Mouse (Mus musculus): Measurements from ENCODE around the gene Pcyt1a.
A peak's percentile ranks its signal among the peaks of the same experiment; 100 is the strongest.

Pcyt1a gene

DNA sequence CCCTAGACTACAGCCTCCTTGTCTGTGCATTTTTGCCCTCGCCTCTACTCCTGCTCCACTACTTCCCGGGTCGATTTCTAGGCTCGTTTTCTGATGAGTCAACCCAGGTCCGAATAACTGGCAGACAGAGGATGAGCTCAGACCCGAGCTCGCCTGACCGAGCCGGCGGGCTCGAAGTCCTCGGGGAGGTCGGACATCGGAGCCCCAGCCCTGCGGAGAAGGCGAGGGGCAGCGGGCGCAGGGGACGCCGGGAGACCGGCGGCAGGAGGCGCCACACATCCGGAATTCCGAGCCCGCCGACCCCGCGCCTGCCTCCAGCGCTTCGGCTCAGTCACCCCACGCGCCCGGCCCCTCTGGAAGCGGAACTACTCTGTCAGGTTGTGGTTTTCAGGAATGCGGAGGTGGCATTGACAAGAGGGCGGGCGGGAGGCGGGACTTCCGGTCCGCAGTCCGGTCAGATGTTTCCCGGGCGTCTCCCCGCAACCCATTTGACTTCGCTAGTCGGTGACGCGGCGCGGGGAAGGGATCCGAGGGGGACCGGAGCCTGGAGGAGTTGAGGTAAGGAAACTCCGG is at the start of gene Pcyt1a:
Gene Pcyt1a, plus strand, starts transcription at position 448 of the 573 bp plus-strand sequence.
- peak; percentile 86 to 87 for DNase-seq (ENCODE audit: low spot score in 2 of 2)

DNA sequence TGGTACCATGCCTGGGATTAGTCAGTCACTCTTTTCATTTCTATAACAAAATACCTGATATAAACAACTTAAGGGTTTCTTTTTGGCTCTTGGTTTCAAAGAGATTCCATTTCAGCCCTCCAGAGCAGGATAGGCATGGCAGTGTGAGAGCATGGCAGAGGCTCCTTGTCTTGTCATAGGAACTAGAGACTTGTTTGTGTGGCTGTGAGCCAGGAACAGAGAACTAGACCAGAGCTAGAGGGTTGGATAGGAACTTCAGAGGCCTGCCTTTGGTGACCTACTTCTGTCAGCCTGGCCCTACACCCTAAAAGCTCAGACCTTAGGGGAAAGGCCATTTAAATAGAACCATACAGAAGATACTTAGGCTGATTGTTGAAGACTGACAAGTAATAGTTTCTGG is 47.8 kb upstream of the Pcyt1a start:
- DNase-seq (ENCODE audit: low spot score in 2 of 2), result no peak

DNA sequence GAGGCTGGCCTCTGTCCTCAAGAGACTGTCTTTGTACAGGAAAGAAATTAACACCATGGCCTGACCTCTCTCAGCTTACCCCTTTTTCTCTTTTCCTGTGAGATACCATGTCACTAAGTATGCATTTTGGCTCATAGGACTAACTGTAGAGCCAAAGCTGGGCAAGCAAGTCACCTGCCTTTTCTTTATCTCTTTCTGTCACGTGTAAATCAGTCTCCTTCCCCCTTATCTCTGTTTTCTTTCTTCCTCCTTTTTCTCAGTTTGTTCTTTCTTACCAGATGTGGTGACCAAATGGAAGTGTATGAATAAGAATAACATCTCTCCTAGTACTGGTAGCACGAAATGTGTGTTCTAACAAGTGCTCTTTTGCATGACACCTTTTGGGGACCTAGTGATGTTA is 45.8 kb upstream of the Pcyt1a start:
- DNase-seq (ENCODE audit: low spot score in 2 of 2), result no peak

DNA sequence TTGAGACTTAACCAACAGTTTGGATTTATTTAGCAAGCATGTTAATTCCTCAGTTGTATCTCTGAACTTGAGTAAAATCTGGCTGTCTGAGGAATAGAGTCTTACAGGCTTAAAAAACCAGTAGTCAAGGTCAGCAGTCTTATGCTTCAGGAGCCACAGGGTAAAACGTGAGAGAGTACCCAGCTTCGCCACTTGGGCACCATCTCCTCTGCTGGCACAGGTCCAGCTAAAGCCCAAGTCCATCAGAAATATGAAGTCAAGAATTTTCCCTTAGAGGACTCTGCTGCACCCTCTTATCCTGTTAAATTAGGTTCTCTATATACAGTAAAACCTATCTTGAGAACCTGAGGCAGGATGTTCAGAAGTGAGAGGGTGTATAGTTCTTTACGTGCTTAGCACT is 43.9 kb upstream of the Pcyt1a start:
- no peak for DNase-seq (ENCODE audit: low spot score in 2 of 2)

DNA sequence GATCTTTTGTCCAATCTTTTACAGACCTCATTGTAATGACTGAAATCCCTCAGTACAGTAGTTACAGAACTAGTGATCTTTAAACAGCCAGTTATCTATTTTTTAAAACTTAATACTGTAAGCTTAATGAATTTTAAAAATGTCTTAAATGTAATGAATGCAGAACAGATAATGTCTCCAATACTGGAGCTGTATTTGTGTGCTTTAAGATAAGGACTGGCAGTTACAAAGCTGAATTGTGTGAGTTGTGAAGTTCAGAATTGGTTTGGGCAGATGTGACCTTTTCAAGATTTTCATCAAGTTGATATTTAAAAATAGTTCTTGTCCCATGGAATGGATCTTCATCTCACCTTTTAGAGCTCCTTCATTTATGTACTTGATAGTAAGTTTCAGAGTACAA is 41.7 kb upstream of the Pcyt1a start:
- no peak for DNase-seq (ENCODE audit: low spot score in 2 of 2)

DNA sequence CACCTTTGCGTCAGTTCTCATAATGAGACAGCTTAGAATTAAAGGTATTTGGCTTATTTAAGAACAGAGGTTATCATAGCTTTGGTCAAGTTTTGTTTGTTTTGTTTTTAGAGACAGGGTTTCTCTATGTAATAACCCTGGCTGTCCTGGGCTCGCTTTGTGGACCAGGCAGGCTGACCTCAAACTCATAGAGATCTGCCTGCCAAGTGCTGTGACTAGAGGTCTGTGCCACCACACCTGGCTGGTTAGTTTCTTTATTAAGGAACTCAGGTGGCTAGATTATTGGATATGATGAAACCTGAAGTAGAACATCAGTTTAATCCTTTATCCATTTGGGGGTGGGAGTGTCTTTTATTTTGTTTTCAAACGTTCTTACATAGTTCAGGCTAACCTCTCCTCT is 40.9 kb upstream of the Pcyt1a start:
- no peak for DNase-seq (ENCODE audit: low spot score in 2 of 2)

DNA sequence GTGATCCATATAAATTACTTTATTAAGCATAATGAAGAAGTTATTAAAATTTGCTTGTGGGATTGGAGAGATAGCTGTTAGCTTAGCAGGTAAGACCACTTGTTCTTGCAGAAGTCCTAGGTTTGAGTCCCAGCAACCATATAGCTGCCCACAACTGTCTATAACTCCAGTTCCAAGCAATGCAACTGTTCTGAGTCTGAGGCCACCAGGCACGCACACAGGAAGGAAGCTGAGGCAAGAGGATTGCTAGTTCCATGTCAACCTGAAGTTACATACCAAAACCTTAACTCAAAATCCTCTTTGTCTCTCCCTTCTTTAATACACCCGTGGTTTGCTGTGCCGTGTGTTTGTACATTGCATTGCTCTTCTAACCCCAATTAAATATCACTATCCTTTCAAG is 39.8 kb upstream of the Pcyt1a start:
- no peak for DNase-seq (ENCODE audit: low spot score in 2 of 2)

DNA sequence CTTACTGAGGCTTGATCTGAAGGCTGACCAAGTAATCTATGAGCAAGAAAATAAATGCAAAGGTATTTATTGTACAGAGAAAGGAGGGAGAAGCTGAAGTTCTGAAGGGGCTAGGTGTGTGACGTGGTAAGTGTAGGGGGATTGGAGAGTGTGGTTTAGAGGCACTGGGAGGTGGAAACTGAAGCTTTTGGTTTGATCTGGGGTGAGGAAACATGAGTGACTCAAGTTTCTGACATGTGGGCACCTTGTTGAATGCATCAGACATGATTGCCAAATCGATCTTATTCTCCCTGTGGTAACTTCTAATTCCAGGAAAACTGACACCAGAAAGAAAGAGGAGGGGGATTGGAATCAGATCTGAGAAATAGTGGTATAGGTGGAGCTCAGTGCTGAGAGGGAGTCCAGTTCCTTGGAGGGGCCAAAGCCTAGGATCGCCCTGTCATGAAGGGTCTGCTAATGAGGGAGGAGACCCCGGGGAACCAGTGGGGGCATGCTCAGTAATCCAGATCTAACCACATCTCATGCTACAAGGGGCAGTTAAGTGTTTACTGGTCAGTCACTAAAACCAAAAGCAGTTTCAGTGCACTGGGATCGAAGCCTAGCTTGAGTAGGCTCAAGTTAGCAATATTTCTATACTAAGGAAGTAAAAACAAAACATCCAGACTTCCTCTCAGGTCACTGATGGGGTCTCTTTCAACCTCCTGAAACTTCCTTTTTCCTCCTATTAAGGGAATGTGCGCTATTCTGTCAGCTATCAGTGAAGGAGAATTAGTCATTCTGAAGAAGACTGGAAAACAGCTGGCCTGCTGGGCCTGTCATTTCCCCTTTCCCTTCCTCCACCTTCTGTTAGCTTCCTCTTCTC is 34.8 kb upstream of the Pcyt1a start:
- DNase-seq (ENCODE audit: low spot score in 2 of 2), result no peak

DNA sequence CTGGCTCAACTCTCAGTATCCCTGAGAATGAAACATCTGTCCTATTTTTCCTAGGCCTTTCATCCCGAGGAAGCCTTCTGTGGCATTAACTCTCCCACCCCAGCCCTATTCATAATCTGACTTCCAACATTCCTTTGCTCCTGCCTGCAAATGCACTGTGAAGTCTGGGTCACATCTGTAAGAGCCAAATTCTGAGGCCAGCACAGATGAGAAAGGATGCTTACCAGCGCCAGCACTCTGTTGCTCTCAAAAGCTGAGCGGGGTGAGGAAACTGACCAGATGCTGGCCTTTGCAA is 34.2 kb upstream of the Pcyt1a start:
- DNase-seq (ENCODE audit: low spot score in 2 of 2), result no peak

DNA sequence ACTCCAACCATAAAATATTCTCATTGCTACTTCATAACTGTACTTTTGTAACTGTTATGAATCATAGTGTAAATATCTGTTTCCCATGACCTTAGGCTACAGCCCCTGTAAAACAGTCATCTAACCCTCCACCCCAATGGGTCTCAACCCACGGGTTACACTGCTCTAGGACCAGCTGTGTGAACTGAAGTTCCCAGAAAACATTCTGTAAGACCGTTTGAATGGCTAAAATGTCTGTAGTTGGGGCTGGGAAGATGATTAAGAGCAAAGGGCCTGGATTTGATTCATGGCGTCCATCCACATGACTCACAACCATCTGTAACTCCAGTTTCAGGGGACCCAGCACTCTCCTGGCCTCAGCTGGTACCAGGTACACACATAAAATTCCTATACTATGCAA is 32.5 kb upstream of the Pcyt1a start:
- no peak for DNase-seq (ENCODE audit: low spot score in 2 of 2)

DNA sequence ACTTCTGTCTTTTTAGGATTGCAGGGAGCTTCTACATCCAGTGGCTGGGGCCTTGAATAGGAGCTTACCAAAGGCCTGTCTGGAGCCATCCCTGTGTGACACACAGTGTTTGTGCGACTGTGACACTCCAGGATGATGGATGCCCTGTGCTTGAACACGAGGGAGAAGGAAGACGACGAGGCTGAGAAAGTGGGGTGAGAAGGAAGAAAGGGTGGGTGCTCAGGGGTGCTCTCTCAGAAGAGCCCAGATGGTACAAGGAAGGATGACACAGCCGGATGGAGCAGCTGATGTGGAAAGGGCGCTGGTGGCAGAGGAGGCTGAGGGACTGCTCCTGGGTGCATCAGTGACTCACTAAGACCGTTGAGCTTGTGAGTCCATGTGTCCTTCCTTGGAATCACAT is 30.5 kb upstream of the Pcyt1a start, which contains the start of gene Tm4sf19:
Gene Tm4sf19, plus strand, starts transcription at position 240 of the 400 bp plus-strand sequence.
- DNase-seq (ENCODE audit: low spot score in 2 of 2), result no peak

DNA sequence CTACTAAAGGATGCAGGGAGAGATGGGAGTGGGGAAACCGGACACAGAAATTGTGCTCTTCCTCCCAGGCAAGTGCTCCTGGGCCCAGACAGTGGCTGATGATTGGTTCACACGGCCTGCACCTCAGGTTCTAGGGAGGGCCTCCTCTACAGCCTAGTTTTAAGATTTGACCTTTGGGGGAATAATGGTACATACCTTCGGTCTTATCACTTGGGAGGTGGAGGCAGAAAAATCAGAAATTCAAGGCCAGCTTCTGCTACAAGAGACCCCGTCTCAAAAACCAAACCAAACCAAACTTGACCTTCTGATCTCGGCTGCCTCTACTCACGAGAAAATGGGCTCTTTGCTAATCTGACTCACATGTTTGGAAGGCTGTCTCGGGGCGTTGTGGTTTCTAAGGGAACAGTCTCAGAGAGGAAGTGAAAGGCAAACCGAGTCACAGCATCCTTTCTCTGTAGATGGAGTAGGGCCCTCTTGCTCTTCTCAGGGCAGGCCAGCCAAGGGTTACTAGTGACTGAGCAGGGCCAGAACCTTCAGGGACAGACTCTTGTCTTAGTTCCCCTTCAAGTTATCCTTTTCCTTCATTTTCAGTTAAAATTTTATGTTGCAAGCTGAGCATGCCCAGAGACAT is 29.3 kb upstream of the Pcyt1a start:
- DNase-seq (ENCODE audit: low spot score in 2 of 2), result no peak

DNA sequence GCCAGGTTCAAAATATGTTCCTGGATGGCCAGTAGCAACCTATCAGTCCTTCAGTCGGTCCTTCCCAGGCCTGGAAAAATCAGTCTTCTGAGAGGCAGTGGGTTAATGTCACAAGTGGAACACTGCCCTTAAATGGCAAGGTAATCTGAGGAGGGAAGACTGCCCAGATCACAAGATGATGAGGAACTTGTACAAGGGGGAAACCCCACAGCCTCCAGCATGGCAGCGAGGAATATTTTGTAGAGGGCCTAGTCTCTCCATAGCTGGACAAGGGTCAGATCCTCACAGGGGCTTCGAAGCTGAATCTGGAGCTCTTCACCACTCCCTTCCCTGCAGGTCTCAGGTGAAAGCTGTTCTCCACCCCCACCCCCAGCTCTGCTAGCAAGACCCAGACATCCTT is 27.9 kb upstream of the Pcyt1a start:
- no peak for DNase-seq (ENCODE audit: low spot score in 2 of 2)

DNA sequence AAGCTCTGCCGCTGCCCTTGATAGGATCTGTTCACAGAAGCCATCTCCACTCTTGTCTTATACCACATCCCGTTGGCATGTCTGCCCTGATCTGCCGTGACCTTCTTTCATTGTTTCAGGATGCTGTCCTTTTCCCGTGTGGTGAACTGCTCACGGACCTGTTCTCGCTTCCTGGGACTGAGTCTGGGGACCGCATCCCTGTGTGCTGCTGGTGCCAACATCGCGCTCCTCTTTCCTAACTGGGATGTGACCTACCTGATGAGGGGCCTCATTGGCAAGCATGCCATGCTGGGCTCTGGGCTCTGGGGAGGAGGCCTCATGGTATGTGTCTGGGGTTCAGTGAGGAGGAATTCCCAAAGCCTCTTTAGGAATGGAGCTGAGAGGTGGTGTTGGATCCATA is 25.0 kb upstream of the Pcyt1a start:
- DNase-seq (ENCODE audit: low spot score in 2 of 2), result no peak

DNA sequence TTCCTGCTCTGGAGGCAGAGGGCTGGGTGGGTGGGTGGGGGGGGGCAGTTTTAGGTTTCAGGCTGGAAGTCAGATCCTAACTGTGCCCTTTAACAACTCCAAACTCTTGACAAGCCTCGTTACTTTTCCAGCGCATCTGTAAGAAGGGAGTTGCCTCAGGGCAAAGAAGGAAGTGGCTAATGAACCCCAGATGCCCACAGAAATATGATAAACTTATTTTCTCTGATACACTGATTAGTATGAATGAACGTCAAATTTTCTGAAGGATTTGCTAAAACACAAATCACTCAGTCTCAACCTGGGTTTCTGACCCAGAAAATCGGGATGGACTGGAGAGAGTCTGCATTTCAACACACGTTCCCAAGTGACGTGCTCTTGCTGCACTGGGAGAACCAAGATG is 24.1 kb upstream of the Pcyt1a start:
- no peak for DNase-seq (ENCODE audit: low spot score in 2 of 2)

DNA sequence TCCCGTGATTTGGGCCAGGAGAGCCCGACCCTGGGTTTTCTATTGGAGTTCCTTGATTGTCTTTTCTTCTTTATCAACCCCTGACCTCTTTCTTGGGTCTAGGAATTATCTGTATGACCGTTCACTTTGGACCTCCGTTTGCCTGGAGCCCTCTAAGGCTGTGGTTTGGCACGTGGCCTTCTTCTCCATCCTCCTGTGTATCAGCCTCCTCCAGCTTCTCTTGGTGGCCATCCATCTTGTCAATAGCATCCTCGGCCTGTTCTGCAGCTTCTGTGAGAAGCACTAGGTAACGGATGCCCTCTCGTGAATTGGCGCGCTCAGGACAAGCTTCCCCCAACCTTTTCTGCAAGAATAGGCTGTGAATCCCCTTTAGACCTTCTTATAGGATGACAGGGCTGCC is 23.0 kb upstream of the Pcyt1a start:
- DNase-seq (ENCODE audit: low spot score in 2 of 2), result no peak

DNA sequence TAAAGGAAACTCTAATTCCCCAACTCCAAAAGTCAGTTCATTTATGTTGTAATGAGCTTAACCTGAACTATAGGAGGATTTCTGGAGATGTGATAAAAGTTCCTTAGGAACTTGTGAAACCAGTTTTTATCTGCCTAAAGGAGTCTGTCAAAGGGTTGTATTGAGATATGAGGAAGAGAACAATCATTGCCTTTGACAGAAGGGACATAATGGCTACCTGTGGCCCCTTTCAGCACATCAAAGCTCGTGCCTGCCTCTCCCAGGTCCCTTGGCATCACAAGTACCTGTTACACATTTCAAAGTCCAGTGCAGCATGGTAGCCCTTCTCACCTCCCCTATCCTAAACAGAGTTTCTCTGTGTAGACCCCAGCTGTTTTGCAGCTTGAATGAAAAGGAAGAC is 13.3 kb upstream of the Pcyt1a start:
- DNase-seq (ENCODE audit: low spot score in 2 of 2), result no peak

DNA sequence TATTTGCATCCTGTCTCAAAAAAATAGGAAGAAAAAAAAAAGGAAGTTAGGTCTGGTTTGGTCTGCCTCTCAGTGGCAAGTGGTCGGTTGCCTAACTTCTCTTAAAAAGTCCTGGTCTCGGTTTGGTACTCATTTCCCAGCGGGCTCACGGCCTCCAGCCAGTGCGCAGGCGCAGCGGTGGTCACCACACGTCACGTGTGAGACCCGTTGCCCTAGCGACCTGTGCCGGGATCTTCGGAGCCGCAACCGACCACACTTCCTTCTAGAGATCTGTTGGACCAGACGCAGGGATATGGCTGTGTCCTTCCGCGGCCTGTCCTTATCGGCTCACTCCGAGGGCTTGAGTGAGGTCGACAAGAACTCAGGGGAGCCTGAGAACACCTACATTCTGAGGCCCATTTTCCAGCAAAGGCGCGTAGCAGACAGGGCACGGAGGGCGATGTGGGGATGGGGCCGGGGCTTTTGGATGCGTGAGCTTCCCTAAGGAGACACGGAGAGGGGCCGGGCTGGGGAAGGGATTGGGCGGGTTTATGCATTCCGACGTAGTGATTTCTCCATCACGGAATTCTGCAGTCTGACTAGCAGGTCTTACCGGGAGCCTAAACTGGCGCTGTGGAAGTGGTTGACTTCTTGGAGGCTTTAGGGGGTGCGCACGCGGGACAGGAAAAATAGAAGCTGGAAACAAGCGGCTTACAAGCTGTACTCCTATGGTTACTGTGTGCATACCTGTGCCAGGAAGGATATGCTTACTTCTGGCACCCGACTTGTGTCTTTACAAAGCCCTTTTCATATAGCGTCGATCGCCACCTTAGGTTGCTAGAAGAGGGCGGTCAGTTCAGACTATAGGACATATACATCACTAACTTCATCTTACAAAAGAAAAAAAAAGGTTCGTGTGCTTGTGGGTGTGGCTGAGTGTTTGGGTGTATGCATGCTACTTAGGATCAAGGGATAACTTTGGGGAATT is 10.9 kb upstream of the Pcyt1a start, which contains the start of gene Tctex1d2:
Gene Tctex1d2, plus strand, starts transcription at position 186 of the 967 bp plus-strand sequence.
- peak; percentile 89 to 91 for DNase-seq (ENCODE audit: low spot score in 2 of 2)

DNA sequence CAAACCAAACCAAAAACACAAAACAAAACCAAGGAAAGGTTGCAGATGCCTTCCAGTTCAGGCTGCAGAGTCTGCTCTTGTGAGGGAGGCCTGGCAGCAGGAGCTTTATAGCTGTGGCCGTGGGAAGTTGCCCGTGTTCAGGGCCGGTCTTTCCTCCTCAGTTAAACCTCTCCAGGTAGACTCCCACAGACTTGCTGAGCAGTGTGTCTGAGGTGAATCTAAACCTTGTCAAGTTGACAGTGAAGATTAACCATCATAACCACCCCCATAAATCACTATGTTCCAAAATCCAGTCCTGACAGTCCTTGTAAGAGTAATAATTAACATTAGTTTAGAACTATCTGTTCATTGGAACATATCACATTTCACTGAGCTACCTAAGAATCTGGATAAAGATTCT is 3.2 kb upstream of the Pcyt1a start:
- no peak for DNase-seq (ENCODE audit: low spot score in 2 of 2)

DNA sequence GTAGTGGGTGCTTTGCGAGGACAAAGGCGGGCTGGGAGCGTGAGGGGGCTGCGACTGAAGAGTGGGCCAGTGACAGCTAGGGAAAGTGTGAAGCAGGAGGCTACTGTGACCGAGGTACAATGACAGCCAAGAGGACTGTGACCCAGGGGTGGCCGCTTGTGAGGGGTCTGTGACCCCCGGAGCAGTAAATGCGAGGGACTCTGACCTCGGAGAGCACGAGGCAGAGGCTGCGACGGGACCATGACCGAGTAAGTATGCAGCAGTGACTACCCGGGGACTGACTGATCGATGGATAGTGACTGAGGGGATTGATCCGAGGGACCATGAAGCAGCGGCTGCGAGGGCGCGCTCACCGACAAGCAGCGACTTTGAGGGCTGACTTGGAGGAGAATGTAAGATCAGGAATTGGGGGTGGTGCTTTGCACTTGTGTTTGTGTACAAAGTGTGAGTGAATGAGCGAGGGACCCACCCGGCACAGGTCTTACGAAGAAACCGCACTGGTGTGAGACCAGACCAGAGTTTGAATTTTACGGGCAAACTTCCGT is 398 bp downstream of the Pcyt1a start:
- DNase-seq (ENCODE audit: low spot score in 2 of 2), result no peak

DNA sequence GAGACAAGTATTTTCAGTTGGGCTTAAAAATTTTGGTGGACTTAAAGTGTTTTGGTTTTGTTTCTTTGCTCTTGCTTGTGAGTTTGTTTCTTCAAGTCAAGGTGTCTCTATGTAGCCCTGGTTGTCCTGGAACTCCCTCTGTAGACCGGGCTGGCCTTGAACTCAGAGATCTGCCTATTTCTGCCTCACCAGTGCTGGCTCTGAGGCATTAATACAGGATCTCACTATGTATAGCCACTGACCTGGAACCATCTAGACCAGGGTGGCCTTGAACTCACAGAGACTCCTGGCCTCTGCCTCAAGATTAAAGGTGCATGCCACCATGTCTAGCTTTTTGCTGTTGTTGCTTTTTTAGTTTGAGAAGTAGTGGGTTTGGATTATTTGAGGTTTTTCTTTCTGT is 1.2 kb downstream of the Pcyt1a start:
- DNase-seq (ENCODE audit: low spot score in 2 of 2), result no peak

DNA sequence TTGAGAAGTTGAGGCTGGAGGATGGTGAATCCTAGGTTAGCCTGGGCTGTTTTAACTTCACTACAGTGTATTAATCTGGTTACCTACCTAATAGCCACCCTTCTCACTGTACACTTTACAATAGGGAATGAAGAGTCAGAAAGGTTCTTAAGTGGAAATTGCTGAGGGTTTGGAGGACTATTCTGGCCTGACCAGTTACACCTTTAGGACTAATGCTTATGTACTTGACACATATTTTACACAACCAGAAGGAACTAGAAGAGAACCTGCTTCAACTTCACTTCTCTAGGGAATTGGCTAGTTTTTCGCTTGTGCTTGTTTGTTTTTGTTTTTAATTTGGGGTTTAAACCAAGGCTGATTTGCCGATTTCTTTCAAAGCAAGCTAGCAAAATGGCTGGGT is 2.4 kb downstream of the Pcyt1a start:
- DNase-seq (ENCODE audit: low spot score in 2 of 2), result no peak
